Mouse (Mus musculus) CD8-positive naive resting alpha-beta T cell, adult 2 months (primary cell): ENCODE measurements around the gene Tmem63c.

ENCODE experiments used
- DNase-seq, 2 experiments: peaks; one replicate each; pipeline ENCODE4 v3.0.0; 2022; ENCODE audit warnings: low read depth in 2 of 2, low spot score in 2 of 2

Tmem63c gene

DNA sequence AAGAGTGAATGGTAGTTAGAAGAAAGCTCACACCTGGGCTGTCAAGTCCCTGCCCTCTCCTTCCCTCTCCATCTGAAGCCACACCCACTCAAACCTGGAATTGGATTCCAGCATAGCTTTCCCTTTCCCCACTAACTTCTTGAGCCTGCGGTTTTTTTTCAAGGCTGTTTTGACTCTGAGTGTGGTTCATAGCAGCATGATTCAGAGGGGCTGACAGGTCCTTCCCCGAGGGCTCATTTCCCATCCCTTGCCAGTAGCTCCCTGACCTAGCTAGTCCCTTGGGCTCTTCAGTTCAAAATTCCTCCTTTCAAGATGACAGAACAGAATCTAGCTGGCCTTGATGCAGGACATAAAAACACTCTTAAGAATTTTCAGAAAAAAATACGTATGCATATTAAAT is 26.4 kb downstream of the Tmem63c start:
- no peak for DNase-seq

DNA sequence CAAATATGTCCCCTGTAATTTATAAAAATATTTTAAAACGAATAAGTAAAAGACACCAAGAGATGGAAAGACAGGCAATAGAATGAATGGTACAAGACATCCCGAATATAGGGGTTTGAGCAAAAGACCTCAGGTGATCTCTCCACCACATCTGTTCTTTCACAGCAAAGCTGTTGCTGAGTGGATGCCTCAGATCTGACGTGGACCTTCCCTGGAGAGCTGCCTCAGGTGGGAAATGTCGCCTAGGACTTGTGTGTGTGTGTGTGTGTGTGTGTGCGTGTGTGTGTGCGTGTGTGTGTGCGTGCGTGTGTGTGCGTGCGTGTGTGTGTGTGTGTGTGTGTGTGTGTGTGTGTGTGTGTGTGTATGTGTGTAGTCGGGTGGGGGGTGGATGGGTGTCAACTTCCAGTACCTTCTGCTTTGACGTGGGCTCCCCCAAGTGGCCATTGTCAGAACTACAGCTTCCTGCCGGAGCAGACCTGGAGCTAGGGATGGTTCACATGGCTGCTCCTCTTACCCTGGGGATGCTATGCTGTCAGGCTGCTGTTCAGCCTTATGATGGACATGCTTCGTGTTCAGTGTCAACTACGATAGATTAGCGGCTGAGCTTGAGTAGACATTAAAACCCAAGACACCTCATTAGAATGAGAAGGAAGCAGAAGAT is 31.7 kb downstream of the Tmem63c start:
- DNase-seq, result peak; percentile 58 to 74

DNA sequence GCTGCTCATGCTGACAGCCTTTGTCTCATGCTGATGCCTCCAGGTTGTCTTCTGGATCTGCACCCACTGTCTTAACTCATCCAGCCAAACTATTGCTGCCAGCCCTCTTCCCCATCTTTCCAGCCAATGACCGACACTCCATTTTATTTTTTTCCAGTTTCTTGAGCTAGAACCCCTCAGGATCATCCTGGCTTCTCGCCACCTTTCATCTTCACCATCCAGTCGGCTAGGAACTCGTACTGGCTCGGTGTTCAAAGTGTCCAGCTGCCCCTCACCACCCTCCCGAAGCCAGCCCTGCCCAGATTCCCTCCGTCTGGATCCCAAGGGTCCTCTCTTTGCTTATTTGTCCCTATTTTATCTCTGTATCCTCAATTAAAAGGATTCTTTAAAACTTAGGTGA is 33.7 kb downstream of the Tmem63c start:
- no peak for DNase-seq

DNA sequence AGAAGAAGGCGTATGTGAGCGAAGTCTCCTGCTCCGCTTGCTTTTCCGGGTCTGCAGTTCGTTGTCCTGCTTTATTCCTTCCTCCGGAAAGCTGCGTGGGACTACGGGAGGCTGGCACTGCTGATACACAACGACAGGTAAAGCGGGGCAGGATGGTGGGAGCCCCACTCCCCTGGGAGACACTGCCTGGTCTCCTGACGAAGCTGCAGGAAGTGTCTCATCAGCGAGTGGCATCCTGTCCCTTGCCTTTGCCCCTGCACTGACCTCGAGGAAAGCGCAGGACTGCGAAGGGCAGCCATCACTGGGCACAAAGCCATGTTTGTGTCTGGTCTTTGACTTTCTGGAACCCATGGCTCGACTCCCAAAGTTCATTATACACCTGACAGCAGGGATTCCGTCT is 35.9 kb downstream of the Tmem63c start:
- no peak for DNase-seq

DNA sequence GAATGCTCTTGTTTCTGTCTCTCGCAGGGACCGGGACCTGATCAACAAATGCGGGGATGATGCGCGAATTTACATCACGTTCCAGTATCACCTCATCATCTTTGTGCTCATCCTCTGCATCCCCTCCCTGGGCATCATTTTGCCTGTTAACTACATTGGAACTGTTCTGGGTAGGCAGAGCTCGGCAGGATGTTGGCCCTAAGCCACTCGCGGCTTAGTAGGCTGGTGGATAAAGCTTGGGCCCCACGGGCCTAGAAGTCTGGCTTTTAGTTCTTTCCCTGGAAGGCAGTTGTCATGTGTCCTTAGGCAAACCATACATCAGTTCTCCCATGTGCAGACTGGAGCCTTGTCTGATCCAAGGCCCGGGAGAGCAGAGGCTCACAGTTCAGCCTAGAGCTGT is 44.3 kb downstream of the Tmem63c start:
- DNase-seq, result no peak

DNA sequence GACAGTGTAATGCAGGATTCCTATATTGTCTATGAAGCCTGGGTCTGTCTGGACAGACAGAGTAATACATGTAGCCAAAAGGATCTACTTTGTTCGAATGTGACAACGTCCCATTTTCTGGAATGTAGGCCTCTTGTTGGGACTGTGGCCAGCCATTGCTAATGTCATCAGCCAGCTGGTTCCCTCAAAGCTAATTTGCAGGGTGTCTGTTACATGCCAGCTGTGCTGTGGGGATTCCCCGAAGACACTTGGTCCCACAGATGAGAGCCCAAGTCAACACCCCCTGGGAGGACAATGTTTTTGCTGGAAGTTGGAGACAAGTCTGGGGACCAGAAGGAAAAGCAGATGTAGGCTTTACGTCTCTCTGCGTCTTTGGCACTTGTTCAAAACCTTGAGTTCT is 45.3 kb downstream of the Tmem63c start:
- DNase-seq, result no peak

DNA sequence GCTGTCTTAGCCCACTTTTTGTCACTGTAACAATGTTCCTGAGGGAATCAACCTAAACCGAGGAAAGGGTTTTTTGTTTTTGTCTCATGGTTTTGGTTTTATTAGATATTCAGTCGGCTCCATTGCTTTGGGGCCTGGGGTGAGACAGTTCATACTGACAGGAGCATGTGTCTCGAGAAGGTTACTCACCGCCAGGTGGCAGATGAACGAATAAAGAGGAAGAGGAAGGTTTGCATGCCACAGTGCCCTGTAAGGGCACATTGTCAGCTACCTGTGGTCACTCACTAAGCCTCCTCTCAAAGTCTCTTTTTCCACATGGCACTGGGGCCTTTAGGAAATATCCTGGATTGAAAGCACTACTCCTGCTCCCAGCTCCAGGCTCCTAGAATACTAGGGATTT is 49.4 kb downstream of the Tmem63c start:
- DNase-seq, result no peak

DNA sequence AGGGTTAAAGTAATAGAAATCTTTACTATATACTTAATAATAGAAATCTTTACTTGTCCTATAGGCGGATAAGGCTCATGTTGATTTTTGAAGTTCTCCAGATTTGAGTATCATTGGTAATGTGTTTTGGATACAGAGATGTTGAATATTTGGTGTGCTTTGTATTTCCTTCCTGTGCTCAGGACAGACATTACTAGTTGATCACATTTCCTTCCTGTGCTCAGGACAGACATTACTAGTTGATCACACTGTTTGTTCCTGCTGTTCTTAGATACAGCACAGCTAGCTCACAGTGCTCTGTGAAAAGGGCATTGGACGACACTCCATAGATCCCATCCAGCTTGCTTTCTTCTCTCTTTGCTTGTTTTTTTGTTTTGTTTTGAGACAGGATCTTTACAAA is 55.5 kb downstream of the Tmem63c start:
- DNase-seq, result no peak

DNA sequence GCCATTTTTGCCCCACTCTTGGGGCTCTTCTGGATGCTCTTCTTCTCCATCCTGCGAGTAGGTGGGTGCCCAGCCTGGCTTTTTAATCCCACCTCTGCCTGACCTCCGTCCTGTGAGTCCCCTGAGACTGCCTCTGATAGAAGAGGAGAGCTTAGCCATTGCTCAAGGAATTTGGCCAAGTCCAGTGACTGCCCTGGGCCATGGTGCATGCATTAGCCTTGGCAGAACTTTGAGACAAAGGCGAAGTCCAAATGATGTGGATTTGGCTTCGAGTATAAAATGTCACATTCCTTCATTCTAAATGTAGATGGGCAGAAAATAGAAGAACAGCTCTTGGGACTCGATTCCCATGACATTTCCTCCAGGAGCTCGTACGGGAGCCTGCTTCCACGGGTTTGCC is 61.7 kb downstream of the Tmem63c start:
- DNase-seq, result no peak

DNA sequence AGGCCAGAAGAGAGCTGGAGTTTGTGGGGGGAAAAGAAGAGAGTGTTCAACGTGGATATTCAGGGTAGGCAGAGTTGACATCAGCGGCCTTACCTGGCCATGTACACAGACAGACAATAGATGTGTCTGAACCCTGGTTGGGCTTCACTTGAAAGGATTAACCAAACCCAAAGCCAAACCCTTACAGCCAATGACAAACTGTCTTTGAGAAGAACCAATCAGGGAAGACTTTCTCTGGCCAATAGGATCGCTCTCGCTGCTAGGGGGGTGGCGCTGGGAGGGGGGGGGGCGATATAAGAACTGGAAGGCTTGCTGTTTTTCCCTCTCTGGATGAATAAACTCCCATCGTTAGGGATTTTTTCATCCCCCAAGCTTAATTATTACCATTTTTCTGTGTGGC is 66.1 kb downstream of the Tmem63c start:
- no peak for DNase-seq

DNA sequence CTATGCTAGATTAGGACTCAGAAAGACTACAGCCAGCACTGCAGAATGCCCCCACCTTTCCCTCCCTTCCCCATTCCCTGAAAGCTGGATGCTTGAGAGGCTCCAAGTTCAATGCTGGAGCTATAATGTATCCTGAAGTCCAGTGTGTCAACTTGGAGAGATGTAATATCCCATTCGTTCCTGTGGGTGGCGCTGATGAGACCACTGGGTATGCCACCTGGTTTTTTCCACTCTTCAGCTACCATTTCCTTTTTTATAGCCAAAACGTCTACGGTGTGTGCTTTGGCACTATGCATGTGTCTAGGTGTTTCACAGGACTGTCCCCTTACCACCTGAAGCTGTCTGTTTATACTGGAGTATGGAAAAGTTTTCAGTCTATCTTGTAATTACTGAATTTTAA is 67.2 kb downstream of the Tmem63c start:
- DNase-seq, result peak in 1 of 2 experiments; percentile 9

DNA sequence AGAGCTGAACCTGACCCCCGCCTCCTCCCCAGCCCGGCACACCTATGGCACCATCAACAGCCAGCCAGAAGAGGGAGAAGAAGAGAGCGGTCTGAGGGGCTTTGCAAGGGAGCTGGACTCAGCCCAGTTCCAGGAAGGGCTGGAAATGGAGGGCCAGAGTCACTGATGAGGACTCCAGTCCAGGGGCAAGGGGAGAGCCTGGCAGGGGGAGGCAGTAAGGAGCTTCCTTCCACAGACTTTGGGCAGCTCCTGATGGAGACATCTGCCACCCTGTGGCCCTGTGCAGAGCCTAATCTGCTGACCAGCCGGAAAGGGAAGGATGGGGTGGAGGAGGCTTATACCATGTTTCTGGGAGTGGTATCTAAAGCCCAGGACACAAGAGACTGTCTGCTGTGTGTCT is 68.1 kb downstream of the Tmem63c start:
- DNase-seq, result no peak

DNA sequence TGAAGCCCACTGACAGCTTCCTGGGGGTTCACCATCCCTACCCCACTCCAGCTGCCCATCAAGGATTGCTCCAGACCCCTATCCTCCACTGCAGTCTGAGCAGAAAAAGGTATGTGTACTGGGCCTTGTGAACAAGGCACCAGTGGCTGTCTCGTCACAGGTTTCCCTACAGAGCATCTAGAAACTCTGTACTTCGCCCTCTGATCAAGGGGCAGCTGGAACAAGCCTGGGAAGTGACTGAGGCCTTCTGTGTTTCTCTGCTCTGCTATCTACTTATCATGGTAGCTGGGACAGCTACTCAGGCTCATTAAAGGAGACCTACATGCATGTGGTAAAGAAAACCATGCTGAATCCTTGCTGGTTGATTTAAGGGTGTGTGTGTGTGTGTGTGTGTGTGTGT is 68.6 kb downstream of the Tmem63c start:
- DNase-seq, result no peak

DNA sequence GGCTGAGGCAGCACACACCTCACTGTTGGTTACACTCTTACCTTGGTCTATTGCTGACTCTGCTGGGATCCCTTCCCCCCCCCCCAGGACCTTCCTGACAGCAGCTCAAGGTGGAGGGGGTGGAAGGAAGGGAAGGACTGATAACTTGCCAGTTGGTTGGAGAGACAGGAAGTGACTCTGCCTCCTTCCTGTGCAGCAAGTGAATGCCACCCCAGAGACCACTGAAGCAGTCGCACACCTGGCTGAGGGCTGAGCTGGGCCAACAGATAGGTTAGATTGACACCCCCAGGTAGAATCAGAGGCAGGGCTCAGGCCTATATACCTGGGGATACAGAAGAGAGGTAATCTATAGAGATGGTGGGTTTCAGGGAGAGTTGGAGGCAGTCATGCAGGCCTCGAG is 70.8 kb downstream of the Tmem63c start:
- DNase-seq, result no peak

DNA sequence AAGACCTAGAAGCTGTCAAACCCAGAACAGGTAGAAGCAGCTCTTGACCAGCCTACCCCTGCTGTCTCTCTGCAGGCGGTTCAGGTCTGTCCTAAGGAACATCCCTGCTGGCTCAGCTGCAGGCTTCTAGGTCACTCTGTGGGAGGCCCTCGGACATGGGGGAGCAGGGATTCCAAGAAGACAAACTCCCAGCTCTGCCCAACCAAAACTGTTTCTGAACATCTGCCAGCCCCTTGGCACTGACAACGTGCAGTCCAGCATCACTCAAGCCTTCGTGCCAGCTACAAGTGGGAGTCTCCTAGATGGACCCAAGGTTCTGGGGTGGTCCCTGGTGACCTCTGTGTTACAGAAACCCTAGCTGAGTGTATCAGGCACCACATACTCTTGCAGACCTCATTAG is 72.1 kb downstream of the Tmem63c start:
- no peak for DNase-seq

DNA sequence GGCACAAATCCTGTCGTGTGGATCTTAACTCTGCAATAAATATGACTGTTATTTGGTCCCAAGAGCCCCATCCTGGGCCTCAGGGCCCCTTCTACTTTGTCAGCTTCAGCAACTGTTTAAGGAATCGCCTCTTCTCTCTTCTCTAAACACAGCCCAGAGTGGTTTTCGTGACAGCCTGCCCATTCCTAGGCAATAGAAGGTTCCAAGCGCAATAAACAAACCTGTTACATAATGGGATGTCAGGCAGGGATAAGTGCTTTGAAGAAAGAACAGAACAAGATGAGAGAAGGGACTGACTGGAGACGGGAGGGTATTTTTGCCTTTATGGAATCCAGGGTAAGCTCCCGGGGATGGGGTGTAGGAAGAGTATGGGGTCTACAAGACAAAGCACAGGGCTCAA is 72.5 kb downstream of the Tmem63c start:
- no peak for DNase-seq

DNA sequence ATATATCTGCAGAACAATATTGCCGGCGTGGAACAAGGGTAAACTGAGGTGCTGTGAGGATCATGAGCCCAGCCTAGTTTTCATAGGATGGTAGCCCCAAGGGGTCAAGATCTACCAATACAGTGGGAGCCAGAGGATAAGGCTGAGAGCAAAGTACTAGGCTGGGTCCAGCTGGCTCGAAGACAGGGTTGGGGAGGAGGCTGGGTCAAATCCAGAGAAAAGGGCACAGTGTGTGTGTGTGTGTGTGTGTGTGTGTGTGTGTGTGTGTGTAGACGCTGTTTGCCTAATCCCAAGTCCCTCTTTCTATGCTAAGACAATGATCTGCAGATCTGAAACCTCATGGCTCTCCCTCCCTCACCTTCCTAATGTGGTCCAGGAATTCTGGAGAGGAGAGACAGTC is 79.2 kb downstream of the Tmem63c start:
- no peak for DNase-seq

DNA sequence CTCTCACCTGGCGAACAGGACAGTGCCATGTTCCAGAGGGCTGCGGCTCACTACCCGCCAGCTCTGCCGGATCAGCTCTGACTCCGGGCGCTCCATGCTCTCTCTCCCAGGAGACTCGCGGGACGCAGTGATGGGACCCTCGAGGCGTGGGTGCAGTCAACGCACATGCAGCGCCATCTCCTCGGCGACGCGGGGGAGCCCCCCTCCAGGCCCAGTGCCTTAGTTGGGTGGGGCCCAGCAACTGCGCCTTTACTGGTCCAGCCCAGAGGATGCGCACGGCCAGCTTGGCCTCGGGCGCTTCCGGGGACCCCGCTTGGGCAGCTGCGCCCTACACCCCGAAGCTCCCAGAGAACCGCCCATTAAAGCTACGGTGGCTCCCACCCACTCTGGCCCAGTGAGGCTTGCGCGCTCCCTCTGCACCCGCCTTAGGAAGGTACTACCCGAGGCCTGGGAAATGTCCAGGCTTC is 81.1 kb downstream of the Tmem63c start, which contains the start of gene Ngb:
TSS of gene Ngb (minus strand) at position 375 of the 467 bp plus-strand sequence.
- DNase-seq, result no peak

DNA sequence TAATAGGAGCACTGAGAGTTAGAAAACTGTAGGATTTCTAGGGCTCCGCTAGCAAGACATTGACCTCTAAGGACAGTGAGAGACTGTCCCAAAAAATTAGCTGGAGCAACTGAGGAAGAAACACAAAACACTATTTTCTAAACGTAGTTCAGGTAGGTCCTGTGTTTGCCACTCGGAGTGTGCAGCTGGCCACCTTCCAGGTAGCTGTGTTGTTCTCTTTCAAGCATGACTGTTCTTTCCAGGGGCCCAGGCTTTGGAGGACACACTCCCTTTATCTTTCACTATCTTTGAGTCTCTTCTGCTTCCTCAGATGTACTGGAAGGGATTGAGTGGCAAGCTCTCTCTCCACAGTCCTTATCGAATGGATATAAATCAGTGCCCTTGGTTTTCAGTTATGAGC is 82.3 kb downstream of the Tmem63c start:
- no peak for DNase-seq

DNA sequence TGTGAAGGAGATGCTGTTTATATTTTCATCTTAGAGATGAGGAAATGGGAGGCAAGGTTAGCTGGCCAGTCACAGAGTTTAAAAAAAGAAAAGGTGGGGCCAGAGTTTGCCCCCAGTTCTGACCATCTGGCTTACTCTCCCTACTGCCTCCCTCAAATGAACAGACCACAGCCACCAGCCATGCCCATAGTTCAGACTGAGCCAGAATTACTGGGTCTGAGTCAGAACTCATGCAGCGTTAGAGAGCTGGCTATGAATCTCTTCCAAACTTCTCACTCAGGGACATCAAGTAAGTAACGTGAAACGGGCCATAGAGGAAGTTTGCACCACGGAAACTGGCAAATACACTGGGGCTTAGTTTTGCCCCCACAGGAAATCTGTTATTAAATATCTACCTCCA is 83.7 kb downstream of the Tmem63c start:
- no peak for DNase-seq

DNA sequence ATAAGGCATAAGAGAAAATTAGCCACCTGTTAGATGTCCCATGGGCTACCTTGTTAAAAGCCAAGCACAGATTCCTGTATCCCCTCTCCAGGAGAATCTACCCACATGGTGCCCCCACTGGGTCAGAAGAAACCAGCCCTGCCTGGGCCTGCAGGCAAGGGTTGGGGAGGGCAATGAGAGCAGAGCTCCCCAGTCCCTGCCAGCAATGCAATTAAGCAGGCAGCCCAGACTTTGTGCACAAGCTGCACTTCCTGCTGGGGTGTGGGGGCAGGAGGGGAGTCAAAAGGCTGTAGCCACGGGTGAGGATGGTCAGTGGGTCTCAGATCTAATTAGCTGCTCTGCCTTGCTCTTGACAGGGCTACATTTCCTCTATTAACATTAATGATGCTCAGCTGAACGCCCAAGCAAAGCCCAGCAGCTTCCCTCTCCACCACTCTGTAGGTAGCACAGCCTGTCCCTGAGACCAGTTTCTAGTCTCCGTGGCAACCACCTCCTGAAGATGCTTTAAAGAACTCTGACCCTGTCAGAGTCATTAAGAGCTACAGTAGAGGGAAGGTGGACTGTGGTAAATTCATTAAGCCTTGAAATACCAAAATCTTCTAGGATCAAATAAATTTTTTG is 86.3 kb downstream of the Tmem63c start:
- DNase-seq, result no peak

DNA sequence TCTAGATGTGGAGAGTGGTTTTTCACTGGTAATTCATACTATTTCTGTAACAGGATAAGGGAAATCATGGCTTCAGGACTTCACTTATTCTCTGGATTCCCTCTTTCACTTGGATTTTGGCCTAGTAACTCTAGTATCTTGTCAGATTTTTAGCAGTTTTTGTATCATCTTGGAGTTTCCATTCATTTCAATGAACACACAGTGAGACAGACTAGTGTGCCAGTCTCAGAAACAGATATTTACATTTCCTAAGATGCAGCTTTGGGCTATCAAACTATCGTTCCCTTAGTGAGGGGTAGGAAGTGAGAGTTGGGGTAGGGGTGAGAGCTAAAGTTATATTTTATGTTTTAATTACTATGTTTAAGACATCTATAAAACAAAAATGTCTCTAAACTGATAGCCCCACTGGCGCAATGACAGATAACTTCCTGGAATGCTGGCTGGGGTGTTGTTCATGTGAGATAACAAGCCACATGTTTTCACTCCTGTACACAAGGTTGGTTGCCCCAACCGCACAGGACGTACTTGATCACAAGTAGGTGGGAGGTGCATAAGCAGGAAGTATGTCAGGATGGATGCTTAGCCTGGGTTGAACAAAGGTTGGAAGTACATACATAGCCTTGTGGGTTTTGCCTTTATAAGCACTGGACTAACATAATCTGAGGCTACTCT is 100.9 kb downstream of the Tmem63c start:
- DNase-seq, result no peak

DNA sequence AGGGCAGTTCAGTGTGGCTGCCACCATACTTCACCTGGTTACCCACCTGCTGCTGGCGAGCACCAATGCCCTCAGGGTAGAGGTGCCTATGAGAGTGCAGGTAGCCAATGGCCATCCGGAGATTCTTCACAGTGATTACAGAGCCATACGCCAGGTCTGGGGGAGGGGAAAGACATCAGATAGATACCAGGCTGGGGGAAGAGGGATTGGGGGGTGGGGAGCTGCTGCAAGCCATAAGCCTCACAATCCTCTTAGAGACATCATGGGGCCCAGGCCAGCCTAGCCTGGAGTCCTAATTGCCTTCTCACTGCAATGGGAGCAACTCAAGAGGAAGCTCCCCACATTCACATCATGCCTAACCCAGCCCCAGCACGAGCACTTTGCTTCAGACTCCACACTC is 106.1 kb downstream of the Tmem63c start:
- no peak for DNase-seq
